Mouse (Mus musculus) brain, embryonic 14.5 days (tissue): ENCODE results near the gene Hnrnpr.

Source experiments
- CTCF ChIP-seq: fragments of 200-500 bp; IDR thresholded peaks from 2 replicates; pipeline ENCODE4 v1.5.1; 2012; ENCODE audit warnings: inconsistent platforms, mild to moderate bottlenecking, moderate library complexity, borderline replicate concordance; ENCODE audit not compliant: insufficient read depth, insufficient read length; ENCODE audit errors: extremely low read depth
- POLR2A ChIP-seq: fragments of 200-500 bp; IDR thresholded peaks from 2 replicates; pipeline ENCODE4 v1.6.1; 2012; ENCODE audit warnings: mild to moderate bottlenecking, inconsistent platforms, borderline replicate concordance; ENCODE audit not compliant: poor library complexity, insufficient read depth, insufficient read length, severe bottlenecking; ENCODE audit errors: extremely low read depth

GRCm38 (mm10) chr4:136283783-136284182, 27.0 kb upstream of the Hnrnpr start:
- TF ChIP-seq CTCF (no peak), POLR2A (no peak)
